Mouse (Mus musculus) lung, adult 2 months (tissue): ENCODE results near the gene Zdhhc19. TPM values are rescaled to one million over a fixed set of nuclear protein-coding genes. Genes with fewer than 3 reads are reported as not detected.

Experiments used
- DNase-seq: peaks from one replicate; pipeline ENCODE4 v3.0.0; 2022
- H3K4me1 ChIP-seq: fragments of 200-500 bp; 2 replicates; pipeline ENCODE4 v1.6.1; 2011; ENCODE audit warnings: low read length; ENCODE audit not compliant: control insufficient read depth, insufficient read depth
- H3K4me3 ChIP-seq: fragments of 200-500 bp; replicated peaks from 2 replicates; pipeline ENCODE3; 2011; ENCODE audit warnings: low read depth, mild to moderate bottlenecking, control low read depth, low read length; ENCODE audit errors: extremely low read depth
- CTCF ChIP-seq: fragments of 200-500 bp; IDR thresholded peaks from 2 replicates; pipeline ENCODE4 v1.5.1; 2011; ENCODE audit warnings: mild to moderate bottlenecking, low read length, control low read depth; ENCODE audit not compliant: insufficient read depth
- POLR2A ChIP-seq: fragments of 200-500 bp; IDR thresholded peaks from 2 replicates; pipeline ENCODE4 v1.6.1; 2011; ENCODE audit warnings: low read depth, mild to moderate bottlenecking, control low read depth, low read length, borderline replicate concordance; ENCODE audit errors: extremely low read depth
- WGBS: fragments of 180-500 bp; shearing (Covaris S2); methylation state at CpG from one replicate; pipeline ENCODE4 v1.1.7; 2018; 5-methylcytosine and 5-hydroxymethylcytosine counted together
- polyA plus RNA-seq: library from polyadenylated mRNA; depleted of rRNA; stranded (reverse); fragments of >200 nt; gene quantifications from 2 replicates; pipeline ENCODE4 v1.2.3, GENCODE M21; 2012

Gene Zdhhc19
- polyA plus RNA-seq, 1 experiment: not detected

GRCm38 (mm10) chr16:32543422-32543821 lies 47.4 kb downstream of the Zdhhc19 start:
- 62% methylated on average over 3 of the region's 3 CpGs for WGBS
- TF ChIP-seq CTCF: no peak
- TF ChIP-seq POLR2A: no peak
- no peak overlapping the region for H3K4me3 ChIP-seq
- H3K4me1 ChIP-seq: no peaks in the 10 kb centered on the region
- DNase-seq: no peak

DNA sequence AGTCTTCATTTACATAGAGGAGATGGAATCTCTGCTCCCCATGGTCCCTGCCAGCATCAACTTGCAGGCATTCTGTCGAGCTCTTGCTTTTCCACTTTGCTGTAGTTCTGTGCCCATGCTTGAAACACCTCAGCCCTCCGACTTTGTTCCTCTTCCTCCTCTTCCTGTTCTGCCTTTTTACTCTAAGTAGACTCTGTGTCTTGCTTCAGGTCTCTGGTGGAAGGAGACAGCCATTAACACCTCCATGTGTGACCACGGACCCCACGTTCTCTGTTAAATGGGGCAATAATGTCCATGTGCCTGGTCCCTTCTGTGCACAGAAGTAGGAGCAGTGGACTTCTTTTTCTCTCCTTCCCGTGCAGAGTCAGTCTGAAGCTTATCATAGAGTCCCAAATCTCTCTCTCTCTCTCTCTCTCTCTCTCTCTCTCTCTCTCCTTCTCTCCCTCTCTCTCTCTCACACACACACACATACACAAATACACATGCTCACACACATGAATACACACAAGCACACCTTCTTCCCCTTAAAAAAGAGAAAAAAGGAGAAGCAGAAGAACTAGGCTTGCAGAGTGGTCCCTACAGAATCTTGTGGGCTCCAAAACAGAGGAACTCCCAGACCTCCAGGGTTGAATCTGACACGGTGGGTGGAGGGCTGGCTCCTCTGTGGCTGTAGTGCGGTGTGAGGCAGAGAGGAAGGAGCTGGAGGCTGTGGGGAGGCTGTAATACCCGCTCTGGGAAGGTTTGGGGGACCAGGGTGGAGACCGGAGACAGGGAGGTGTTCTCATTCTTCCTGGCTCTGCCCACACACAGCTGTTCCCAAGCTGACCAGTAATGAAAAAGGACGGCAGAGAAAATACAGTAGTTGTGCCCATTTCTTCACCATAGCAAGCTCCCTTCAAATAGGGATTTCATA lies 51.3 kb downstream of the Zdhhc19 start:
- 49% methylated on average over 10 of the region's 10 CpGs for WGBS
- no peak for DNase-seq
- H3K4me3 ChIP-seq: no peak overlapping the region
- TF ChIP-seq POLR2A: no peak
- no peak for TF ChIP-seq CTCF
- H3K4me1 ChIP-seq: no peaks in the 10 kb centered on the region

- H3K4me3 ChIP-seq: no peak overlapping the region
- H3K4me1 ChIP-seq: no peaks in the 10 kb centered on the region
- no peak for TF ChIP-seq CTCF
- TF ChIP-seq POLR2A: no peak
- WGBS: 74% methylated on average over 4 of the region's 4 CpGs
- no peak for DNase-seq
Measured at GRCm38 (mm10) chr16:32550084-32550483, 54.0 kb downstream of the Zdhhc19 start.

GRCm38 (mm10) chr16:32550487-32550886 lies 54.4 kb downstream of the Zdhhc19 start:
- TF ChIP-seq CTCF: no peak
- TF ChIP-seq POLR2A: no peak
- DNase-seq: no peak
- no peak overlapping the region for H3K4me3 ChIP-seq
- 82% methylated on average over 5 of the region's 5 CpGs for WGBS
- H3K4me1 ChIP-seq: no peaks in the 10 kb centered on the region

GRCm38 (mm10) chr16:32551346-32551747 lies 55.3 kb downstream of the Zdhhc19 start:
- WGBS: 44% methylated on average over 2 of the region's 2 CpGs
- H3K4me1 ChIP-seq: no peaks in the 10 kb centered on the region
- H3K4me3 ChIP-seq: no peak overlapping the region
- DNase-seq: no peak
- TF ChIP-seq POLR2A: no peak
- no peak for TF ChIP-seq CTCF

DNA sequence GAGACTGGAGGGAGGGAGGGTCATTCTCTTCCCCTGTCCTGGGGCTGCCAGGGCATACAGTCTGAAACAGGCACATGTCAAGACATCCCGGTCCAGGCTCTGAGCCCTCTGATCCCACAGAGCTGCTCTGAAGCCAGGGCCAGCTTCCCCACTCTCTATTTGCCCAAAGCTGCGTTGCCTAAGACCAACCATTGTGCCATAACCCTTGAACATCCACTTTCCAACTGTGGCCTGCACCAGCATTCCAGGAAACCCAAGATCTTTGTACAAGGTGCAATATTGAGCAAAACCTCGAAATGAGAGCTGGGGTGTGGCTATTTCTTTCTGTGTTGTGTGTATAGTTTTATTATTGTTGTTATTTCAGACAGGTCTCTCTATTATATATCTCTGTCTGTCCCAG lies 59.5 kb downstream of the Zdhhc19 start:
- no peaks in the 10 kb centered on the region for H3K4me1 ChIP-seq
- WGBS: 50% methylated on average over 3 of the region's 3 CpGs
- no peak overlapping the region for H3K4me3 ChIP-seq
- peak; percentile 33 for DNase-seq
- TF ChIP-seq CTCF (no peak), POLR2A (no peak)

- H3K4me3 ChIP-seq: no peak overlapping the region
- 78% methylated on average over 4 of the region's 4 CpGs for WGBS
- no peak for TF ChIP-seq POLR2A
- no peak for TF ChIP-seq CTCF
- DNase-seq: no peak
- H3K4me1 ChIP-seq: no peaks in the 10 kb centered on the region
Measured at GRCm38 (mm10) chr16:32559493-32559892, 63.4 kb downstream of the Zdhhc19 start.

DNA sequence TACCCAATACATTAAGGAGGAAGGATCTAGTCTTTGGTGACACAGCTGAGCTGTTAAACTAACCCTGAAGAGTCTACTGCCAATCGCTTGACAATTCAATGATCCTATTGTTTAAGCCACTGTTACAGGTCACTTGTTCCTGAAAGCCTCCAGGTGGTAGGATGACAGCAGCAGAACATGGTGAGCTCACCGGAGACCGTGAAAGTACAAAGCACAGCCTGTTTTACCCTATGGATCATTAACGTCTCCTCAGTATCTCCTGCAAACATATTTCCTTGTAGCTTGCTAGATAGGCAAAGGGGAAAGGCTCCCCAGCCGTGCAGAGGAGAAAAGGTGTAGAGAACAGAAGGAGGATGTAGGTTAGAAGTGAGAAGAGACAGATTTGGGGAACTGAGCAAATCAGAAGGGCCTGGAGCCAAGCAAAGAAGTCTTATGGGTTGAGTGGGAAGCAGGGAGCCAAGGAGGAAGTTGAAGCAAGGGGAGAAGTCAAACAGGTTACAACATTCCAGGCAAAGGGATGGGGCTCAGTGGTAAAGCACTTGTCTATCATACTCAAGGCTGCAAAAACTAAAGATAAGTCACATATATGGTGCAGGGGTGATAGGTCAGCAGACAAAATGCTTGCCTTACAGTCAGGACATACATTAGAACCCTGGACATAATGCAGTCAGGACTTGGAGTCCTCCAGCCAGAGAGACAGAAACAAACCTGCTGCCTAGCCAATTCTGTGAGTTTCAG lies 67.2 kb downstream of the Zdhhc19 start:
- WGBS: 63% methylated on average over 5 of the region's 5 CpGs
- Histone ChIP-seq H3K4me3 (no peak overlapping the region), H3K4me1 (no peaks in the 10 kb centered on the region)
- DNase-seq: no peak
- TF ChIP-seq POLR2A (no peak), CTCF (no peak)

DNA sequence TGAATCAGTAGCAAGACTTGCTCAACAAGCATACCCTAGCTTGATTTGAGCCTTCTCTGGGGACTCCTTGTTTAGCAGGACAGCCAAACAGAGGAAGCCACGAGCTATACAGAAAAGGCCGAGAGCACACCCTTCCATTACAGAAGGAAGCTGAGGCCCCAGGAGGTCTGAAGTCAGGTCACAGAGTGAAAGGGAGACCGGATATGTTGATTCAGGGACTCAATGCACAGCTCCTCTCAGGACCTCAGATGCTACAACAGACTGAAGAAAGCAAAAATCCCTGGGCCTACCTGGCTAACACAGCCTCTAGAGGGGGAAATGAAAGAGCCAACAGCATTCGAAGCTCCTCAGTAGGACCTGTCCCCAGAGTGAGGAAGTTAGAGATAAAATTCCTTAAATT lies 71.2 kb downstream of the Zdhhc19 start:
- TF ChIP-seq POLR2A: no peak
- Histone ChIP-seq H3K4me3 (no peak overlapping the region), H3K4me1 (no peaks in the 10 kb centered on the region)
- WGBS: 36% methylated on average over 4 of the region's 4 CpGs
- no peak for DNase-seq
